Mouse (Mus musculus) intestine, embryonic 15.5 days (tissue): ENCODE results near the gene Grik2. TPM values are rescaled to one million over a fixed set of nuclear protein-coding genes. Genes with fewer than 3 reads are reported as not detected.
"Not testable (repeated sequence)": the region's sequence is repeated elsewhere in the genome, so short reads cannot be mapped to it uniquely, and the experiment has no call there.

ENCODE experiments used
- ATAC-seq: fragments of 200-750 bp; cut with Nextera tagmentation; 2 replicates; pipeline ENCODE4 v1.8.0; 2017; ENCODE audit warnings: moderate TSS enrichment, moderate library complexity
- H3K27ac ChIP-seq: fragments of 300-500 bp; sonication (generic); 2 replicates; pipeline ENCODE4 v1.5.1; 2015; ENCODE audit warnings: mild to moderate bottlenecking, inconsistent platforms
- H3K27me3 ChIP-seq: fragments of 300-500 bp; sonication (generic); replicated peaks from 2 replicates; pipeline ENCODE4 v1.6.1; 2015; ENCODE audit warnings: inconsistent platforms
- H3K36me3 ChIP-seq: fragments of 300-500 bp; sonication (generic); 2 replicates; pipeline ENCODE4 v1.6.1; 2015; ENCODE audit warnings: inconsistent platforms
- H3K4me1 ChIP-seq: fragments of 300-500 bp; sonication (generic); replicated peaks from 2 replicates; pipeline ENCODE4 v1.6.1; 2015; ENCODE audit warnings: inconsistent platforms
- H3K4me2 ChIP-seq: fragments of 300-500 bp; sonication (generic); replicated peaks from 2 replicates; pipeline ENCODE4 v1.6.1; 2015; ENCODE audit warnings: mild to moderate bottlenecking, inconsistent platforms
- H3K4me3 ChIP-seq: fragments of 300-500 bp; sonication (generic); replicated peaks from 2 replicates; pipeline ENCODE4 v1.5.1; 2015; ENCODE audit warnings: inconsistent platforms
- H3K9ac ChIP-seq: fragments of 300-500 bp; sonication (generic); 2 replicates; pipeline ENCODE4 v1.6.1; 2015; ENCODE audit warnings: inconsistent platforms
- H3K9me3 ChIP-seq: fragments of 300-500 bp; sonication (generic); 2 replicates; pipeline ENCODE4 v1.6.1; 2016; ENCODE audit warnings: inconsistent platforms
- WGBS: fragments of 180-500 bp; shearing (Covaris S2); methylation state at CpG from one replicate; pipeline ENCODE4 v1.1.7; 2015; 5-methylcytosine and 5-hydroxymethylcytosine counted together
- polyA plus RNA-seq: library from polyadenylated mRNA; unstranded; fragments of >200 nt; fragmentation: Nextera tagmentation; extraction: Ambion mirVana; gene quantifications from 2 replicates; pipeline ENCODE4 v1.2.1, GENCODE M21; 2015

Gene Grik2
- polyA plus RNA-seq, 1 experiment from 2014 or later = 3.1 TPM

DNA sequence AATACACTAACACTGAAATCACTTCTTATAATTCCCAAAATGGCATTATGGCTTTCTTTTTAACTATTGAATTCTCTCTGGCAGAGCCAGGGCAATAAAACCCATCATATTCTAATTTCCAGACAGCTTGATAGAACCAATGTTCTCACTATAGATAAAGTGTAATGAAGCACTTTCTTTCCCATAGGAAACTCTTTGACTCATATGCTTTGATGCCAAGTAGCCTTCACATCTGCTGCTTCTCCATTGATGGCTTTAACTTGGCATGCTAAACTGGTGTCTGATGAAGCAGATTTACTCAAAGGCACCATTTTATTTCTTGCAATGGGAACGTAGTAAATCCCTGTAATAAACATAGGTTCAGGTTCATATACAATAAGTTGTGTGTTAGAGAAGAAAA lies 568.5 kb downstream of the Grik2 start:
- ATAC-seq = no peak

DNA sequence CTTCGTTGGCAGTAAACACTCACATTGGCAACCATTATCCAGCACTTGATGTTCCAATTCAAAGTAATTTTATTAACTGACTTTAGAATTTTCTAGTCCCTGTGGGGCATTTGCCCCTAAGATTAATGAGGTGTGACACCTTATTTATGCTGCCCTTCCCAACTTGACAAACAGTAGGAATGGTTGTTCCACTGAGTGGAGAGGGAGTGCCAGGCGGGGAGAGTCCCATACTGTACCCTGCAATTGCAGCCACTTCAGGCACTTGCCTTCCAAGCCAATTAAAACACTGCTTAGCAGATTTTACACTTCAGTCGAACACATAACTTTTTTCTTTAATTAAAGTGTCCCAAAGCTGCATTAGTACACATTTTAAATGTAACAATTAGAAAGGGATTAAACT lies 568.9 kb downstream of the Grik2 start:
- Histone ChIP-seq H3K27me3 (no peaks in the 10 kb centered on the region), H3K27ac (no peak overlapping the region), H3K36me3 (no peaks in the 10 kb centered on the region), H3K9ac (no peak overlapping the region), H3K4me1 (no peaks in the 10 kb centered on the region), H3K9me3 (no peaks in the 10 kb centered on the region), H3K4me2 (no peak overlapping the region), H3K4me3 (no peak overlapping the region)
- no peak for ATAC-seq
- WGBS = 59% methylated on average over 3 of the region's 3 CpGs

More for the DNA sequence above, 568.5 kb downstream of the Grik2 start:
- Histone ChIP-seq H3K27me3 (no peaks in the 10 kb centered on the region), H3K4me2 (no peak overlapping the region), H3K4me3 (no peak overlapping the region), H3K9ac (no peak overlapping the region), H3K4me1 (no peaks in the 10 kb centered on the region), H3K9me3 (no peaks in the 10 kb centered on the region), H3K36me3 (no peaks in the 10 kb centered on the region), H3K27ac (no peak overlapping the region)
- WGBS = 57% methylated on average over 1 of the region's 1 CpGs

DNA sequence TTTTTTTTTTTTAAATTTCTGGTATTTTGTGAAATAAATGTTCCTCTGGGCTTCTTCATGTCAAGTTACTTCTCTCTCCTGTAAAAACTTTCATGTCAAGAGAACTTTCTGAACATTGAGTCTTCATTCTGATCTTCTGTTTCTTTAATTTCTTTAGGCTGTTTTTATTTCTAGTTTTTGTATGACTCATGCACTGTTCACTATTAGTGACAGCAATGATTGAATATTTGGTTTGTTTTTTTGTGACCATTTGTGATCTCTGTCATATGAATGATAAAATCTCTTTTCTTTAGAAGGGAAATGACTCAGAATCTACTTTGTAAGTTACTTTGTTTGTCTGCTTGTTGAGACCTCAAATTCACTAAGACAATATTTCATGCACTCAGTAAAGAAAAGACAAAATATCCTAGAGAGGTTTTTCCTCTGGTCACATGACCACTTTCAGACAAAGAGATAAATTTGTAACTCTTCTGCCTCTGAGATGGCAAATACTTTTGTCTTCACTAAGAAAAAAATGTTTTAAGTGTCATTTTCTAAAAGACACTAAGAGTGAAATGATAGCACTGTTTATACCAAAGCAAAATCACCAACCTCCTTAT lies 596.7 kb downstream of the Grik2 start:
- ATAC-seq = no peak
- Histone ChIP-seq H3K4me2 (no peak overlapping the region), H3K4me1 (no peaks in the 10 kb centered on the region), H3K4me3 (no peak overlapping the region), H3K9ac (no peak overlapping the region), H3K36me3 (no peaks in the 10 kb centered on the region), H3K9me3 (no peaks in the 10 kb centered on the region), H3K27ac (no peak overlapping the region), H3K27me3 (no peaks in the 10 kb centered on the region)

DNA sequence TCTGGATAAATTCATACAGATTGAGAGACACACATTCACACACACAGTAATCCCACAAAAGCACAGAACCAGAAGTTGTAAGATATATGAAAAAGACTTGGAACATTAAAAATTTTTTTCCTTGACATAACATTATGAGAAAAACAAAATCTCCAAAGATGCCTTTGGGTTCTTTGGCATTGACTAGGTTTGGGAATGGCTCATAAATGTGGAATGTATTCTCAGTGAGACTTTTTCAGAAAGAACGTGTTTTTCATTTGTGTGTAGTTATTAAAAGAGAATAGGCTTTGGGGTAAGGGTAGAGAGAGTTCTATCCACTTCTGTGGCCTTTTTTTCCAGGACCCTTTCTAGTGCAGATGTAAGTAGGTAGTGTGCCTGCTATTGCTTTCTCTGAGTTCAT lies 597.3 kb downstream of the Grik2 start:
- H3K9ac ChIP-seq = no peak overlapping the region
- WGBS = 88% methylated on average over 1 of the region's 1 CpGs
- H3K36me3 ChIP-seq = no peaks in the 10 kb centered on the region
- H3K4me3 ChIP-seq = no peak overlapping the region
- no peaks in the 10 kb centered on the region for H3K9me3 ChIP-seq
- no peak for ATAC-seq
- H3K27ac ChIP-seq = no peak overlapping the region
- H3K4me2 ChIP-seq = no peak overlapping the region
- no peaks in the 10 kb centered on the region for H3K4me1 ChIP-seq
- no peaks in the 10 kb centered on the region for H3K27me3 ChIP-seq

DNA sequence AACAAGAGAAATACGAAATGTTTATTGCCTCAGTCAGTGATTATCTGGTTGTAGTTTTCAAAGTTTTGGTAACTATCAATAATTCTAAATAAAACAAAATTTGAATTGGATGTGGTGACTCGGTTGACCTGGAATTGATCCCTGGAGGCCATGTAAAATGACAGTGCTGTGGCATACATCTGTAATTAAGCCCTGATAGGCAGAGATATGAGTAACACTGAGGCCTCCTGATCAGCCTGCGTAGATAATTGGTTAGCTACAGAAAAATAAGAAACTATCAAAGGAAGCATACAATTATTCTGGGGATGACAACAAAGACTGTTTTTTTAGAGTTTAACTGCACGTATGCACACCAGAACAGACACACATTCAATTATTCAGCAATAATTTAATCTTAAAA lies 634.4 kb downstream of the Grik2 start:
- no peak for ATAC-seq
- no peaks in the 10 kb centered on the region for H3K4me1 ChIP-seq
- WGBS = 84% methylated on average over 4 of the region's 4 CpGs
- H3K4me3 ChIP-seq = no peak overlapping the region
- no peaks in the 10 kb centered on the region for H3K36me3 ChIP-seq
- no peaks in the 10 kb centered on the region for H3K27me3 ChIP-seq
- no peak overlapping the region for H3K4me2 ChIP-seq
- H3K9me3 ChIP-seq = no peaks in the 10 kb centered on the region
- H3K9ac ChIP-seq = no peak overlapping the region
- no peak overlapping the region for H3K27ac ChIP-seq

DNA sequence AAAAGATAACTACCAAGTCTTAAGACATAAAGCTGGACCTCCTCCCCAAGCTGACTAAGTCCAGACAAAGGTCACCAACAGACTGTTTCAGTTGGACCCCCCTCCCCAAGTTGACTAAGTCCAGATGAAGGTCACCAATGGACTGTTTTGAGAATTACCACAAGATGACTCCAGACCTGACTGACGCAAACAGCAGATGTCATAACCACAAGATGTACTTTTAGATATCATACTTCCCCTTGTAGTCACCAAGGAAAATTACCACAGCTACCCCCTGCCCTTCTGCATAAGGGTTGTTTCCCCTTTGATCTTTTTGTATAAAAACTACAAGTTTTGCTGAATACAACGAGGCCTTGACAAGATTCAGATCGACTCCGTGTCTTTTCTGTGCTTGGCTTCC lies 637.1 kb downstream of the Grik2 start:
- not testable (repeated sequence) for H3K27ac ChIP-seq, H3K9me3 ChIP-seq, ATAC-seq, H3K4me3 ChIP-seq, H3K9ac ChIP-seq, H3K4me2 ChIP-seq, H3K27me3 ChIP-seq, H3K4me1 ChIP-seq, H3K36me3 ChIP-seq
- WGBS = 89% methylated on average over 4 of the region's 4 CpGs

DNA sequence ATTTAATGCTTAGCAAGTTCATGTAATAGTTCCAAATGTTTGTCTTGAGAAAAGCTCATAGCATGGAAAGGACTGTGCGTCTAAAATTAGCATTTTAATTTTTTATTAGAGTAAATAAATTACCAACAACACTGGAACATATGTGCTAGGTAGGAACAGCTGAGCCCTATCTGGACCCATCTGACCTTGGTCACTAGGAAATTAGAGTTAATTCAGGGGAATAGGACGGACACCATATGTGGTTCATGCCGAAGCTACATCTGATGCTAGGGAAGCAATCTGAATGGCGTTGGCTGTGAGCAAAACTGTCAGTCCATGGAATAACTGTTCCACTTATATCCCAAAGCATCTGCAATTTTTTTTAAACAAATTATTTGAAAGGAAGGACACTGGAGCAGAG lies 638.9 kb downstream of the Grik2 start:
- 83% methylated on average over 4 of the region's 4 CpGs for WGBS
- Histone ChIP-seq H3K36me3 (no peaks in the 10 kb centered on the region), H3K9me3 (no peaks in the 10 kb centered on the region), H3K27ac (no peak overlapping the region), H3K4me1 (no peaks in the 10 kb centered on the region), H3K4me2 (no peak overlapping the region), H3K27me3 (no peaks in the 10 kb centered on the region), H3K9ac (no peak overlapping the region), H3K4me3 (no peak overlapping the region)
- no peak for ATAC-seq

DNA sequence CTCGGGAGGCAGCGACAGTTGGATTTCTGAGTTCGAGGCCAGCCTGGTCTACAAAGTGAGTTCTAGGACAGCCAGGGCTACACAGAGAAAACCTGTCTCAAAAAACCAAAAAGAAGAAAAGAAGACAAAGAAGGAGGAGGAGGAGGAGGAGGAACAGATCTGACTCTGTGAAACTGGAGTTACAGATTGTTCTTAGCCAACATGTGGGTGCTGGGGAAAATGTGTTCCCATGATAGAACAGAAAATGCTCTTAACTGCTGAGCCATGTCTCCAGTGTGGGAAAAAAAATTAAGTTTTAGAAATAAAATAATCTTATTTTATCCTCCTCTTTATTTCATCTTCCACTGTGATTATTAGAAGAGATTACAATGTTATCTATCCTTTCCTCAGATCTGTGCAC lies 645.9 kb downstream of the Grik2 start:
- Histone ChIP-seq H3K4me2 (no peak overlapping the region), H3K9ac (no peak overlapping the region), H3K27ac (no peak overlapping the region), H3K27me3 (no peaks in the 10 kb centered on the region), H3K9me3 (no peaks in the 10 kb centered on the region), H3K4me1 (no peaks in the 10 kb centered on the region), H3K4me3 (no peak overlapping the region), H3K36me3 (no peaks in the 10 kb centered on the region)
- no peak for ATAC-seq
- 89% methylated on average over 3 of the region's 3 CpGs for WGBS

DNA sequence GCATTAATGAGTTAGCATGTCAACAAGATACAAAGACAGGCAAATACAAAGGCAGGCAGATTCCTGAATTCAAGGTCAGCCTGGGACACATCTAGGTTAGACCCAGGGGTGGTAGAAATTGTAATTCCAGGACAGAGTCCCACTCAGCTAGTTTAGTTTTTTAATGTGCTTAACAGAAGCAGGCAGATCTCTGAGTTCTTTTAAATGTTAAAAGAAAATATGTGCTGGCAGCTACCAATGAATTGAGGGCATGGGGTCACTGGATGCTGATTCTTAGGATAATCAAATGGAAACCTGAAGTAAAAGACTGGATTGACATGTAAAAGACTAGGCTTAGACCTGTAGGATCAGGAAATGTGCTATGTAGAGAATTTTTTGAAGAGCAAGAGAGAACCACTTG lies 651.8 kb downstream of the Grik2 start:
- no peaks in the 10 kb centered on the region for H3K4me1 ChIP-seq
- H3K4me2 ChIP-seq = no peak overlapping the region
- no peaks in the 10 kb centered on the region for H3K36me3 ChIP-seq
- no peak overlapping the region for H3K4me3 ChIP-seq
- ATAC-seq = no peak
- H3K9ac ChIP-seq = no peak overlapping the region
- H3K27ac ChIP-seq = no peak overlapping the region
- H3K27me3 ChIP-seq = no peaks in the 10 kb centered on the region
- H3K9me3 ChIP-seq = no peaks in the 10 kb centered on the region

DNA sequence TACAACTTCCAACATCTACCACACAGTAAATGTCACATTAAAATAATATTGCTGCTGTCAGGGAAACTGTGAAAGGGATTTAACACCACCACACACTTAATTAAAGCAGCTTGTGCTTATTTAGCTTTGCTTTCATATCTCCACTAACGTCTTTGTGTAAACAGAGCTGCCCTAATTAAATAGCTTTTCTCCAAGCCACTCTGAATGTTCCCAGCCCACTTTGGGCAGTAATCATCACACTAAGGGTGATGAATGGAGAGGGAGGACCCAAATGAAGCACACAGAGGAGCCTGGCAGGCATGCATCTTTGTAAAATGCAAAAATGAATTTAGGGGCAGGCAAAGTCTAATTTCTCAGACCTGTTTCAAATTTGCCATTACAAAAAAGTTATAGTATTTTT lies 657.3 kb downstream of the Grik2 start:
- no peaks in the 10 kb centered on the region for H3K9me3 ChIP-seq
- no peak overlapping the region for H3K27ac ChIP-seq
- ATAC-seq = no peak
- H3K4me1 ChIP-seq = no peaks in the 10 kb centered on the region
- no peaks in the 10 kb centered on the region for H3K36me3 ChIP-seq
- H3K4me3 ChIP-seq = no peak overlapping the region
- WGBS = 9% methylated on average over 1 of the region's 1 CpGs
- H3K4me2 ChIP-seq = no peak overlapping the region
- H3K27me3 ChIP-seq = no peaks in the 10 kb centered on the region
- no peak overlapping the region for H3K9ac ChIP-seq

DNA sequence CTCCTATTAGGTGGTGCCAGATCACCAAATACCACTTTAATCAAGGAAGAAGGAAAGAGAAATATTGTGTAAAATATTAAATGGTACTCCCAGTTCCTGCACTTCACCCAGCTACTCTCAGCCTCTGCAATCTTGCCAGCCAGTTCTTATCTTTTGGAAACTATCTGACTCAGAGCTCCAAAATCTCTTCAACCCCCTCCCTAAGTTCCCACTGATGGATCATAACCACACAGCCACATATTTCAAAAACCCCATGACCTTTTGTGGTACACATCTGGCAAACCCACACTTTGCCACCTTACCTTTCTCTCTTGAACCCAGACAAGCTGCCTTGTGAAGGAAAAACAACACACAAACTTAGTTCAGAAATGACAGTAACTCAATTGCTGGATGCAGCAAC lies 738.2 kb downstream of the Grik2 start:
- Histone ChIP-seq H3K9ac (no peak overlapping the region), H3K4me2 (no peak overlapping the region), H3K36me3 (no peaks in the 10 kb centered on the region), H3K27me3 (no peaks in the 10 kb centered on the region), H3K4me1 (no peaks in the 10 kb centered on the region), H3K4me3 (no peak overlapping the region), H3K27ac (no peak overlapping the region), H3K9me3 (no peaks in the 10 kb centered on the region)
- no peak for ATAC-seq

DNA sequence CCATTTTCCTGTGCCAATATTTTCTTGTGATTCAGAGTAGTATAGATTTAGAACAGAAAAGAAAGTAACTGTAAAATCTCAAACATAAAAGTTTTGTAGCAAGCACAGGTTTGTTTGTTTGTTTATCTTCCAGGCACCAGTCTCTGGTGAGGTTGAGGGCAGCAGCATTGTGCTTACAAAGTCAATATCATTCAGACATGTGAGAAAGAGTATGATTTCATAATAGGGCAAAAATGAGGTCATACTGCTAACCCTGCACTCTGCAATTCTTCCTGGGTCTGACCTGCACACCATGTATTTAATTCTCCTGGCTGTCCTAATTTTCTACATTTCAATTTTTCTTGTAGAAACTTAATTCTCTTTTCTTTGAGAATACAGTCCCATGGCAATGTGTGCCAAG lies 739.2 kb downstream of the Grik2 start:
- H3K27me3 ChIP-seq = no peaks in the 10 kb centered on the region
- no peaks in the 10 kb centered on the region for H3K36me3 ChIP-seq
- H3K9ac ChIP-seq = no peak overlapping the region
- no peaks in the 10 kb centered on the region for H3K9me3 ChIP-seq
- no peak overlapping the region for H3K27ac ChIP-seq
- no peak overlapping the region for H3K4me2 ChIP-seq
- no peak overlapping the region for H3K4me3 ChIP-seq
- ATAC-seq = no peak
- no peaks in the 10 kb centered on the region for H3K4me1 ChIP-seq
